Mouse (Mus musculus): Measurements from ENCODE around the gene Hip1r. TPM values are rescaled to one million over a fixed set of nuclear protein-coding genes. Genes with fewer than 3 reads are reported as not detected.

Gene Hip1r
- polyA plus RNA-seq, 1 experiment from 2014 or later = 26.9 TPM

DNA sequence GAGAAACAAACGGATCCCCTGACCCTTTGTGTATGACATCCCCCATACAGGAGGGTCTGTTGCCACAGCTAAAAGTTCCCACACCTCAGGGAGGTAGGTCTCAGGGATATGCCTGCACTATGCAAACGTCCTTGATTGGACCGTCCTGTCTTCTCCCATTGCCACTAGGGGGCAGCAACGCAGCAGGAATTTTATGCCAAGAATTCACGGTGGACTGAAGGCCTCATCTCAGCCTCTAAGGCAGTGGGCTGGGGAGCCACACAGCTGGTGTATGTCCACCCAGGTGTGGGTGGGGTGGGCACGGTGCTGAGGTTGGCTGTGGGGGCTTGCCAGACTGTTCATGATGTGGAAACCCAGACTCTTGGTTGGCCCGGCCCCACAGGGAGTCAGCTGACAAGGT is 27.4 kb downstream of the Hip1r start:
- no peaks in the 10 kb centered on the region for H3K27me3 ChIP-seq
- ATAC-seq (replicated peaks) = peak; percentile 53
- no peak overlapping the region for H3K4me3 ChIP-seq
- no peak overlapping the region for H3K4me2 ChIP-seq (replicated peaks)
- WGBS = 13% methylated on average over 7 of the region's 7 CpGs
- no peak overlapping the region for H3K9ac ChIP-seq (replicated peaks)
- no peaks in the 10 kb centered on the region for H3K9me3 ChIP-seq
- H3K27ac ChIP-seq (replicated peaks) = 0 out of 2 replicates have a peak overlapping the region, but pooled peaks have one; percentile 24
- peaks cover 34% of the 10 kb centered on the region for H3K4me1 ChIP-seq
- peaks cover 31% of the 10 kb centered on the region for H3K36me3 ChIP-seq

DNA sequence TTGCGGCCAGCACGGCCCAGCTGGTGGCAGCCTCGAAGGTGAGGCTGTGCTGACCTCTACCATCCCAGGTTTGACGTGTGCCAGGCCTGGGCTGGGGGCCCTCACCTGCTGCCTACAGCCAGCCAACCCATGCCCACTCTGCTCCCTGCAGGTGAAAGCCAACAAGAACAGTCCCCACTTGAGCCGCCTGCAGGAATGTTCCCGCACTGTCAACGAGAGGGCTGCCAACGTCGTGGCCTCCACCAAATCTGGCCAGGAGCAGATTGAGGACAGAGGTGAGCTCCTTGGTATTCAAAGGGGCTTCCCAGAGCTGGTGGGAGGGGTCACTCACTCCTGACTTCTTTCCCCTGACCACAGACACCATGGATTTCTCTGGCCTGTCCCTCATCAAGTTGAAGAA is 27.8 kb downstream of the Hip1r start:
- Histone ChIP-seq H3K27me3 (no peaks in the 10 kb centered on the region), H3K4me1 (peaks cover 34% of the 10 kb centered on the region), H3K9ac (replicated peaks) (no peak overlapping the region), H3K4me3 (no peak overlapping the region), H3K27ac (replicated peaks) (peak overlapping the region; percentile 24; the same call in 1 of the 2 replicates), H3K4me2 (replicated peaks) (no peak overlapping the region), H3K9me3 (no peaks in the 10 kb centered on the region), H3K36me3 (peaks cover 35% of the 10 kb centered on the region)
- 0 out of 2 replicates have a peak, but pooled peaks have one; percentile 2 for ATAC-seq (replicated peaks)
- WGBS = 64% methylated on average over 9 of the region's 9 CpGs

DNA sequence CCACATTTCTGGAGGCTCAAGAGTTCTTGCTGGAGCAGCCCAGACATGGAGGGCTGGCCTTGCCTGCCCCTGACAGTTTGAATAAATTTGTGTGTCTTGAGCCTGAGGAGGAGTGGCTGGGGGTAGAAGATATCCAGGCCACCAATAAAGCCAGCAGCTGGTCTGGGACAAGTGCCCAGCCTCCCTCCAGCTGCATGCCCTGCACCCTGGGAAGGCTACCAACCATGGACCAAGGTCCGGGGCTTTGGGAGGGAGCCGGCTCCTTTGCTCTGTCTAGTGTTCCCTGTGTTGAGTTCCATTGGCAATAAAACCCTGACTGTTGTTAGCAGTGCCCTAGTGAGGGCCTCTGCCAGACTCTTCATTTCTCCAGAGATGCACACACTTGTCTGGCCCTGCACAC is 29.4 kb downstream of the Hip1r start:
- Histone ChIP-seq H3K4me3 (no peak overlapping the region), H3K4me2 (replicated peaks) (no peak overlapping the region), H3K9ac (replicated peaks) (no peak overlapping the region), H3K27ac (replicated peaks) (peak overlapping the region; percentile 48; the same call in 1 of the 2 replicates), H3K4me1 (peaks cover 26% of the 10 kb centered on the region), H3K27me3 (no peaks in the 10 kb centered on the region), H3K9me3 (no peaks in the 10 kb centered on the region), H3K36me3 (peaks cover 49% of the 10 kb centered on the region)
- WGBS = 80% methylated on average over 2 of the region's 2 CpGs
- no peak for ATAC-seq (replicated peaks)

DNA sequence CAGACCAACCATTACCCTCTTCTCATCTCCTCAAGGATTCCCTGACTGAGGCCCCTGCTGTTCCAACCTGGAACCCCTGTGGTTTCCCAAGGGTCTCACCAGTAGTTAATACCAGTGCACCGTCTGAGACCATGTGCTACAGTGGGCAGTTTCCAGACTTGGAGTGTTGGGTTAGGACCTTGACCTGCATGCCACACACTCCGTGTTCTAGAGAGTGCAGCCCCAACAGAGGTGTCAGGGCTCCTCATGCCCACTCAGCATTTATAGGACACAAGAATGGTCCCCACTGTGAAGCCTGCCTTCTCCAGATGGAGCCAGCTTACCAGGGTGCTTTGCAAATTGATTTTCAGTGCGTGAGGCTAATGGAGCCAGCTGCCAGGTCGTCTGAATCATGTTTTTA is 29.9 kb downstream of the Hip1r start:
- Histone ChIP-seq H3K27me3 (no peaks in the 10 kb centered on the region), H3K9ac (replicated peaks) (no peak overlapping the region), H3K4me1 (peaks cover 25% of the 10 kb centered on the region), H3K27ac (replicated peaks) (peak overlapping the region; percentile 48; the same call in 1 of the 2 replicates), H3K4me3 (no peak overlapping the region), H3K9me3 (no peaks in the 10 kb centered on the region), H3K4me2 (replicated peaks) (no peak overlapping the region), H3K36me3 (peaks cover 54% of the 10 kb centered on the region)
- WGBS = 62% methylated on average over 4 of the region's 4 CpGs
- ATAC-seq (replicated peaks) = no peak

DNA sequence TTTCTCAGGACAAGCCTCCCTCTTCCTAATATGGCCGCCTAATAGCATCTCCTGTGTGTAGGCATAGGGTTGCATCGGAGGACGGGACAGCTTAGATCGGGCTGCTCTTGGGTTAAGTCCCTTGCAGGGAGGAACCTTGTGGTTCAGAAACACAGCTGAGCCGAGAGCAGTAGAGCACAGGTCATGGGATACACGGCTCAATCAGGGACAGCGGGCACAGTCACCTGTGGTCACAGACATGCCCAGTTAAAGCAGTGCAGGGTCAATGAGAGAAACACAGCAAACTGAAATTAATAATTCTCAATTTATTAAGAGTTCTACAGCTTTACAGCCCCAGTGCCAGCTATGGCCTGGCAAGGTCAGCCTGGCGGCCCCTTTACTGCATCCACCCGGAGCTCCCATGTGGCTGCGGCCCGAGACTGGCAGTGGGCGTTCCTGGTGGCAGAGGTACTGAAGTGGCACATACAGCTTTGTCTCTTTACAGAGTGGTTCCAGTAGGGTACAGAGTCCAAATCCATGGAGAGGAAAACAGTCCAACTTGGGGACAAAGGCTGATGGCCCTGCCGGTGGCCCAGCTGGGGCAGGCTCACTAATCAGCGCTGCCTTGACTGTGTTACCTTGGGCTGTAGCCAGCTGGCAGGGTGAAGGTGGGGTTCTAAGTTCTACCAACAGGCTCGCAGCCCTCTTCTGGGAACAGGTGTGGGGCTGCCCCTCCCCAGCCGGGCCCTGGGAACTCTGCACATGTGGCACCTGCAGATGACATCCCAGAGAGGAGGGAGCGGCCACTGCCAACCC is 31.1 kb downstream of the Hip1r start:
- Histone ChIP-seq H3K9me3 (no peaks in the 10 kb centered on the region), H3K36me3 (peaks cover 64% of the 10 kb centered on the region), H3K9ac (replicated peaks) (no peak overlapping the region), H3K4me1 (peaks cover 25% of the 10 kb centered on the region), H3K4me2 (replicated peaks) (no peak overlapping the region), H3K27me3 (no peaks in the 10 kb centered on the region), H3K27ac (replicated peaks) (peak overlapping the region; percentile 53), H3K4me3 (no peak overlapping the region)
- WGBS = 79% methylated on average over 17 of the region's 17 CpGs
- 0 out of 2 replicates have a peak, but pooled peaks have one; percentile 15 for ATAC-seq (replicated peaks)

DNA sequence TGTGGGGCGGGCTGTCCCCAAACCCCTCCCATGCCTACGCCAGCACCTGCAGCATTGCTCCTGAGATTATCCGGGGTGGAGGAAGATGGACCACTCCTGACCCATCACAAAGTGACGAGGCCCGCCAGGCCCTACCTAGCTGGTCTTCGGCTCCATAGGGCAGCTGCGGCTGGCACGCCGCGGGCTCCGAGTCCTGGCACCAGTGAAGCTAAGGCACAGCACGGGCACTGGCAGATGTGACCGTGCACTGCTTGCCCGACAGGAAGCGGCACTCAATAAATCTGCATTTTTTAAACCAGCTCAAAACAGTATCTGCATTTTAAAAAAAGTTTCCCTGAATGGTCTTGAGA is 31.7 kb downstream of the Hip1r start:
- Histone ChIP-seq H3K4me1 (peaks cover 25% of the 10 kb centered on the region), H3K9ac (replicated peaks) (no peak overlapping the region), H3K27me3 (no peaks in the 10 kb centered on the region), H3K27ac (replicated peaks) (peak overlapping the region; percentile 53), H3K36me3 (peaks cover 68% of the 10 kb centered on the region), H3K4me2 (replicated peaks) (no peak overlapping the region), H3K9me3 (no peaks in the 10 kb centered on the region), H3K4me3 (no peak overlapping the region)
- WGBS = 79% methylated on average over 15 of the region's 15 CpGs
- no peak for ATAC-seq (replicated peaks)

DNA sequence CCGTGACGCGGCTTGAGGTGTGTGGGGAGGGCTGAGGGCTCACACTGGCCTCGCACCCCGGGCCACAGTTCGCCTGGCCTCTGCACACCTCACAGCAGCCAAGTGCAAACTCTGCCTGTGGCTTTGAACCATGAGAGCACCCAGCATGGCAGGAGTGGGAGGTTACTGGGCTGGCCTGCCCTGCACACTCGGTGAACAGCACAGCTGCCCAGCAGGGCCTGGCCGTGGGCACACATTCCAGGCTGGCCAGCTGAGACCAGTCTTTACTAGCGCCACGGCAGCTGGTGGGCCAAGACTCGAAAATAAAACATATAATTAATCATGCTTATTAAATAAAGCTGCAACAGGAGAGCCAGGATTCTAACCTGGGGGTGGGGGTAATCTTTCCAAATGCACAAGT is 32.2 kb downstream of the Hip1r start:
- Histone ChIP-seq H3K4me2 (replicated peaks) (no peak overlapping the region), H3K4me3 (no peak overlapping the region), H3K9me3 (no peaks in the 10 kb centered on the region), H3K9ac (replicated peaks) (no peak overlapping the region), H3K27me3 (no peaks in the 10 kb centered on the region), H3K36me3 (peaks cover 72% of the 10 kb centered on the region), H3K27ac (replicated peaks) (peak overlapping the region; percentile 53), H3K4me1 (peaks cover 29% of the 10 kb centered on the region)
- WGBS = 83% methylated on average over 11 of the region's 11 CpGs
- no peak for ATAC-seq (replicated peaks)

DNA sequence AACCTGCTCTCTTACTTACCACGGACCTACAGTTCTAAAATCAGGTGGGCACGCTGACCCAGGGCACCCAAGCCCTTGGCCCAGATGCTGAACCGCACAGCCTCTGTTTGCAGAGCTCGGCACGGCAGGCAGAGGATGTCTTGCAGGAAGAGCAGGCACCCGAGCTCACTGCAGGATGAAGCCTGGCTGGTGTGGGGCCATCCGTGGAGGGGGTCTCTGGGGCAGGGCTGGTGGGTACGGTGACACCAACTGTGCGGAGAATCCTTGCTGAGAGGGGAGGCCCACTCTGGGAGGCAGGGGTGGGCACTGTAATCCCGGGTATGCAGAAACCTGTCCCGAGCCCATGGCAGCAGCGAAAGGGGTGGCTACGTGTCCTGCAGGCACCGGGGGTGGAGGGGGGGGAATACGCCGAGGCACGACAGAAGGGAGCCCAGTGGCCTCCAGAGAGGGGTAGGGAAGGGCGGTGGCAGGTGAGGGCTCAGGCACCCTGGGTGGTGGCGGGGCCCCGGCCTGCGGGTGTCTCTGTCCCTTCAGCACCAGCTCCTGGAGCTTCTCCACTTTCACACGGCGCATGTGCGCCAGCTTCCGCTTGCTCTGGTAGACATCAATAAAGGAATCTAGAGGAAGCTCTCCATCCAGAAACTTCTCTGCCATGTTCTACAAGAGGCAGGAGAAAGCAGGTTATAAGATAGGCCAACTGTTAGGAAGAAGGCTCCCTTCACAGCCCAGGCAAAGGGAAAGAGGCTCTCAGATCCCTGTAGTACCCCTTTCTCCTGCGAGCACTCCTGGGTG is 32.9 kb downstream of the Hip1r start:
- Histone ChIP-seq H3K36me3 (peaks cover 72% of the 10 kb centered on the region), H3K9me3 (no peaks in the 10 kb centered on the region), H3K4me2 (replicated peaks) (no peak overlapping the region), H3K27ac (replicated peaks) (peak overlapping the region; percentile 31), H3K27me3 (no peaks in the 10 kb centered on the region), H3K4me1 (peaks cover 31% of the 10 kb centered on the region), H3K9ac (replicated peaks) (no peak overlapping the region), H3K4me3 (no peak overlapping the region)
- no peak for ATAC-seq (replicated peaks)
- 90% methylated on average over 26 of the region's 26 CpGs for WGBS

DNA sequence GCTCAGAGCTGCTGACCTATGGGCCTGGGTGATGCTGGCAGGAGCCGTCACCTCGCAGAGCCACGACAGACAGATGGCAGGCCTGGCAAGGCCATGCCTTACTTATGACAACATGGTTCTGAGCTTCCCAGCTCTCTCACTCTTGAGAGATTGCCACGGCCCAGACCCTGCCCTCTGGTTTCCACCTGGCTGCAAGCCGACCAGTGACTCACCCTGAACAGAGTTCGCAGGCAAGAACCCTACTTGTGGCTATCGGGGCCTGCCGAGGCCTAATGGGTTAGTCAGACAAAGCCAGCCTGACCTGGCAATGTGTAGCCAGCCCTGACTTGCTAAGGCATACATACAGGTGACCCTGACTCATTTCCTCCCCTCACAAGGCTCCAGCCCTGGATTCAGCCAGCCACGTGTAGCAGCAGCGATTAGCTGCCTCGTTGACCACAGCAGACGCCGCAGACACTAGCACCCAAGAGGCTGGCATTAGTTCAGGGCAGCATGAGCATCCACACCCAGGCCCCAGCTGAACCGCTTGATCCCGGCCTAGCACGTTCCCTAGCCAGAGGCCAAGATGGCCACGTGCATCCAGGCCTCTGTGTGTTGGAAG is 33.6 kb downstream of the Hip1r start:
- whole genome bisulfite sequencing = 84% methylated on average over 17 of the region's 17 CpGs
- Histone ChIP-seq H3K9ac (replicated peaks) (no peak overlapping the region), H3K9me3 (no peaks in the 10 kb centered on the region), H3K27ac (replicated peaks) (peak overlapping the region; percentile 31), H3K4me2 (replicated peaks) (no peak overlapping the region), H3K27me3 (no peaks in the 10 kb centered on the region), H3K4me1 (peaks cover 38% of the 10 kb centered on the region), H3K36me3 (peaks cover 68% of the 10 kb centered on the region), H3K4me3 (no peak overlapping the region)
- ATAC-seq (replicated peaks) = no peak

DNA sequence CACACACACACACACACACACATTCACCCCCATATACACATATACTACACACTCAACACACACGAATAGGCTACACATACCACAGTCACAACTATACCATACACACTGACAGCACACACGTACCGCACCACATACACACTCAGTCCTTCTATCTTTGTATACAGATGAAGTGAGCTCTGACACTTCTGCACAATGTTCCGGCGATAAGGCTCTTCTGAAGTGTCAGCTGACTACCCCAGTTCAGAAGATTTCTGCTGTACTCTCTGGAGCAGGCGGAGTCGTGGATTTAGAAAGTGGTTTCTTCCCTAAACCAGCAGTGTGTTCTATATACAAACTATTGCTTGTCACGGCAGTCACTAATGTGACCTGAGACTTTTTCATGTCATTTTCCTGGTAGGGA is 36.6 kb downstream of the Hip1r start:
- ATAC-seq (replicated peaks) = no peak
- H3K36me3 ChIP-seq = peaks cover 47% of the 10 kb centered on the region
- H3K27ac ChIP-seq (replicated peaks) = peak overlapping the region; percentile 86
- H3K9me3 ChIP-seq = no peaks in the 10 kb centered on the region
- no peak overlapping the region for H3K4me2 ChIP-seq (replicated peaks)
- no peak overlapping the region for H3K9ac ChIP-seq (replicated peaks)
- WGBS = 95% methylated on average over 8 of the region's 8 CpGs
- peaks cover 53% of the 10 kb centered on the region for H3K4me1 ChIP-seq
- no peak overlapping the region for H3K4me3 ChIP-seq
- H3K27me3 ChIP-seq = no peaks in the 10 kb centered on the region

DNA sequence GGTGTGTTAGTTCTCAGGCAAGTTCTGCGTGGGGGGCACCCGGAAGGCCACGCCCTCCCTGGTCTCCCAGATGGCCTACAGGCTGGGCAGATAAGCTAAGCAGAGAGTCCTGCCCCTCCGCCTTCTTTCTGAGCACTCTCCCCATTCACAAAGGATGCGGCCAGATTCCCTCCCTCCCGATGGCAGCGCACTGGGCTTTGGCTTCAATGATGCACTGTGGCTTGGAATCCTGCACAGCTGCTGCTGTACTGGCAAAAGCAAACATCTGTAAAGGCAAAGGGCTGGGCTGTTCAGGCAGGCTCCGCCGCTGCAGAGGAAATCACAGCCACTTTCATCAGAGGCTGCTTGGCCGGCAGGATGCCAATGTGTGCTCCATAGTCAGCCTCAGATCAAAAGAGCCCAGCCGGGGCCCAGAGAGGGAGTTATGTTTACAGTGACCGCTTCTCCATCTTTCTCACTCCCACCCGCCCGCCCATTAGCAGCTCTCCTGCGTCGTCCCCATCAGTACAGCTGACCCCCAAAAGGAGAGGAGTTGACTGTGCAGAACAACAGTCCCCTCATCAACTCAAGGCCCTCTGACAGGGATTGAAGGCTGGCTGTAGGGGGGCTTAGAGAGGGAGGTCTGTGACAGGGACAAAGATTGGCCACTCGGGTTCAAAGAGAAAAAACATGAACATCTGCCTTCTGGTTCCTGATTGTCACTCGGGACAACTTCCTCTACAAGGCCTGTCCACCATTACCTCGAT is 37.7 kb downstream of the Hip1r start:
- peaks cover 39% of the 10 kb centered on the region for H3K36me3 ChIP-seq
- H3K4me3 ChIP-seq = peak overlapping the region; percentile 15; the same call in 1 of the 2 replicates
- H3K4me1 ChIP-seq = peaks cover 57% of the 10 kb centered on the region
- ATAC-seq (replicated peaks) = peak; percentile 65
- H3K9ac ChIP-seq (replicated peaks) = peak overlapping the region; percentile 28
- peak overlapping the region; percentile 38 for H3K4me2 ChIP-seq (replicated peaks)
- no peaks in the 10 kb centered on the region for H3K9me3 ChIP-seq
- 7% methylated on average over 18 of the region's 19 CpGs for whole genome bisulfite sequencing
- peak overlapping the region; percentile 86 for H3K27ac ChIP-seq (replicated peaks)
- H3K27me3 ChIP-seq = no peaks in the 10 kb centered on the region

Measured in forebrain, embryonic 15.5 days (tissue).